Mouse (Mus musculus) limb, embryonic 11.5 days (tissue): ENCODE measurements around the gene Gfod2. TPM values are rescaled to one million over a fixed set of nuclear protein-coding genes. Genes with fewer than 3 reads are reported as not detected.

Experiments
- polyA plus RNA-seq: library from polyadenylated mRNA; unstranded; fragments of >200 nt; fragmentation: Nextera tagmentation; extraction: Ambion mirVana; gene quantifications from 2 replicates; pipeline ENCODE4 v1.2.1, GENCODE M21; 2014

The Gfod2 gene
- polyA plus RNA-seq, 1 experiment from 2014 or later = 22.8 TPM

Other genes starting within 250 kb of the Gfod2 start
- gene Hsd11b2, start 239.9 kb downstream of the Gfod2 start, polyA plus RNA-seq = 64.2 and 71.0 TPM in 2 replicates
- gene Atp6v0d1, start 192.6 kb downstream of the Gfod2 start, polyA plus RNA-seq = 71.7 and 81.5 TPM in 2 replicates
- 13.1 and 14.1 TPM in 2 replicates for gene Ripor1, start 153.4 kb downstream of the Gfod2 start, polyA plus RNA-seq
- 128 and 131 TPM in 2 replicates for gene Ctcf, start 122.1 kb downstream of the Gfod2 start, polyA plus RNA-seq
- gene Agrp, start 121.3 kb downstream of the Gfod2 start, polyA plus RNA-seq = 0.73 and 1.6 TPM in 2 replicates
- 0.45 and 0.73 TPM in 2 replicates for gene Carmil2, start 72.4 kb downstream of the Gfod2 start, polyA plus RNA-seq
- 68.9 and 71.5 TPM in 2 replicates for gene Acd, start 57.6 kb downstream of the Gfod2 start, polyA plus RNA-seq
- 14.6 TPM in 2 replicates for gene Pard6a, start 57.5 kb downstream of the Gfod2 start, polyA plus RNA-seq
- 0.12 TPM in 1 of 2 replicates, not detected in the other for gene 4933405L10Rik, start 51.0 kb downstream of the Gfod2 start, polyA plus RNA-seq
- gene Enkd1, start 50.5 kb downstream of the Gfod2 start, polyA plus RNA-seq = 42.3 and 44.3 TPM in 2 replicates
- 17.0 and 17.3 TPM in 2 replicates for gene Ranbp10, start 68.7 kb upstream of the Gfod2 start, polyA plus RNA-seq
- gene Tsnaxip1, start 69.1 kb upstream of the Gfod2 start, polyA plus RNA-seq = 0.14 and 0.15 TPM in 2 replicates
- 48.8 and 55.2 TPM in 2 replicates for gene Cenpt, start 94.6 kb upstream of the Gfod2 start, polyA plus RNA-seq
- gene Thap11, start 96.5 kb upstream of the Gfod2 start, polyA plus RNA-seq = 73.4 and 77.6 TPM in 2 replicates
- 327 and 371 TPM in 2 replicates for gene Nutf2, start 101.9 kb upstream of the Gfod2 start, polyA plus RNA-seq
- gene Edc4, start 122.2 kb upstream of the Gfod2 start, polyA plus RNA-seq = 44.2 and 51.3 TPM in 2 replicates
- 0.43 and 0.78 TPM in 2 replicates for gene Nrn1l, start 134.9 kb upstream of the Gfod2 start, polyA plus RNA-seq
- gene Pskh1, start 141.8 kb upstream of the Gfod2 start, polyA plus RNA-seq = 27.8 and 28.9 TPM in 2 replicates
- 1.1 and 1.5 TPM in 2 replicates for gene Ctrl, start 175.2 kb upstream of the Gfod2 start, polyA plus RNA-seq
- gene Psmb10, start 179.8 kb upstream of the Gfod2 start, polyA plus RNA-seq = 24.6 and 28.4 TPM in 2 replicates
- 1.2 and 1.3 TPM in 2 replicates for gene Lcat, start 184.7 kb upstream of the Gfod2 start, polyA plus RNA-seq
- 23.5 and 27.2 TPM in 2 replicates for gene Slc12a4, start 207.4 kb upstream of the Gfod2 start, polyA plus RNA-seq
- not detected in 2 replicates for gene Dpep3, start 220.8 kb upstream of the Gfod2 start, polyA plus RNA-seq
- gene Dus2, start 232.7 kb upstream of the Gfod2 start, polyA plus RNA-seq = 18.8 and 21.8 TPM in 2 replicates
- gene Dpep2nb, start 247.3 kb upstream of the Gfod2 start, polyA plus RNA-seq = not detected in 2 replicates